Mouse (Mus musculus): ENCODE data around the gene Rcsd1. TPM values are rescaled to one million over a fixed set of nuclear protein-coding genes. Genes with fewer than 3 reads are reported as not detected.

Gene Rcsd1
- polyA plus RNA-seq, 1 experiment = 40.9 TPM

DNA sequence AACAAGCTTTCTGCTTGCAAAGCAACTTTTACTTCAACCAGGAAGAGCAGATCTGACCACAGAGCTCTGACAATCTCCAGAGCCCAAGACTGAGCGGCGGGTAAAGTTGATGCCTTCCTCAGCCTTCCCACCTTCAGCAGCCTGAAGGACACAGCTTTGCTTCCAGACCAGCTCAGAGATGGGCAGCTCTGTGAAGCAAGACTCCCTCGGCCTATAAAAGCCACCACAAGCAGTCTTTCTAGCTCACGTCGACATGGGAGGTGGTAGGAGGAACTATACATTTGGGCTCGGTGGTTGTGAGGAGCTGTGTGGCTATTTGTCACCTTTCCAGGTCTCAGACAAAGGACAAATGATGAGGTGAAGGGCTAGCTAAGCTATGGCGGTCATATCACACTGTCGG is 11.9 kb downstream of the Rcsd1 start:
- DNase-seq = no peak
- WGBS = 84% methylated on average over 8 of the region's 8 CpGs
- peaks cover 32% of the 10 kb centered on the region for H3K4me1 ChIP-seq (ENCODE audit: control insufficient read depth, insufficient read depth, low read length)

GRCm38 (mm10) chr1:165696870-165697269 is 12.7 kb downstream of the Rcsd1 start:
- H3K4me3 ChIP-seq (replicated peaks; ENCODE audit: extremely low read depth, low read depth, low read length) = no peak overlapping the region
- peaks cover 27% of the 10 kb centered on the region for H3K4me1 ChIP-seq (ENCODE audit: control insufficient read depth, insufficient read depth, low read length)
- no peak for TF ChIP-seq POLR2A (IDR thresholded peaks at IDR 0.05; ENCODE audit: borderline replicate concordance, extremely low read depth, low read depth, low read length)
- no peak for TF ChIP-seq CTCF (IDR thresholded peaks at IDR 0.05; ENCODE audit: insufficient read depth, low read length)
- DNase-seq = no peak
- 81% methylated on average over 7 of the region's 7 CpGs for WGBS

More for the DNA sequence above, 11.9 kb downstream of the Rcsd1 start:
- no peak overlapping the region for H3K4me3 ChIP-seq (replicated peaks; ENCODE audit: extremely low read depth, low read depth, low read length)
- TF ChIP-seq CTCF (IDR thresholded peaks at IDR 0.05; ENCODE audit: insufficient read depth, low read length) (no peak), POLR2A (IDR thresholded peaks at IDR 0.05; ENCODE audit: borderline replicate concordance, extremely low read depth, low read depth, low read length) (no peak)

GRCm38 (mm10) chr1:165696040-165696439 is 13.5 kb downstream of the Rcsd1 start:
- 75% methylated on average over 5 of the region's 5 CpGs for WGBS
- H3K4me3 ChIP-seq (replicated peaks; ENCODE audit: extremely low read depth, low read depth, low read length) = no peak overlapping the region
- peaks cover 28% of the 10 kb centered on the region for H3K4me1 ChIP-seq (ENCODE audit: control insufficient read depth, insufficient read depth, low read length)
- TF ChIP-seq CTCF (IDR thresholded peaks at IDR 0.05; ENCODE audit: insufficient read depth, low read length) (no peak), POLR2A (IDR thresholded peaks at IDR 0.05; ENCODE audit: borderline replicate concordance, extremely low read depth, low read depth, low read length) (no peak)
- DNase-seq = no peak

DNA sequence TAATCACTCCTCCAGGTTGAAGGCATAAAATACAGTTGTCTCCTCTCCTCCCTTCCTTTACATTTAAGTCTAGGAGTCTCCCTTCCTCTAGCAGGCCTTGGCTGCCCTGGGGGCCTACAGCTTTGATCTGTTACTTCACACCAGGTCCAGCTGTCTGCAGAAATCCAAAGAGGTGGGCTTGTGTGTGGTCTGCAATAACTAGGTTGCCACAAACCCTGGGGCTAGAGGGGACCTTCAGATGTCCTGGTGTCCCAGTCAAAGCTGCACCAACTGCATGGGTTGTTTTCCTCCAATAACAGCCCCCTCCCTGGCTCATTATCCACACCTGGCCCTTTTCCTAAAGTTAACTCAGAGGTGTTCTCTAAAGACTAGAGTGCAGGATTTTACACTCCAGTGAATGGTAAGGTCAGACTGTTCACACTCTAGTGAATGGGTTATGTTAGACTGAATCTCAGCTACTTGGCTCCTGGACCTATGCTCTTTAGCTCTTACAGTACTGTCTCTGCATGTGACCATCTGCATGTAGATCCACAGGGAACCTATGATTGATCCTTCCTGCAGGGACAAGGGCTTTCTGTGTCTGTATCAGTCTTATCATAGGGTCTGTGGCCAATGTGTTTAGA is 14.1 kb downstream of the Rcsd1 start:
- peaks cover 30% of the 10 kb centered on the region for H3K4me1 ChIP-seq (ENCODE audit: control insufficient read depth, insufficient read depth, low read length)
- no peak for DNase-seq
- TF ChIP-seq POLR2A (IDR thresholded peaks at IDR 0.05; ENCODE audit: borderline replicate concordance, extremely low read depth, low read depth, low read length) = no peak
- no peak for TF ChIP-seq CTCF (IDR thresholded peaks at IDR 0.05; ENCODE audit: insufficient read depth, low read length)

GRCm38 (mm10) chr1:165693856-165694255 is 15.7 kb downstream of the Rcsd1 start:
- 48% methylated on average over 7 of the region's 7 CpGs for WGBS
- peaks cover 27% of the 10 kb centered on the region for H3K4me1 ChIP-seq (ENCODE audit: control insufficient read depth, insufficient read depth, low read length)
- no peak overlapping the region for H3K4me3 ChIP-seq (replicated peaks; ENCODE audit: extremely low read depth, low read depth, low read length)
- DNase-seq = no peak
- TF ChIP-seq POLR2A (IDR thresholded peaks at IDR 0.05; ENCODE audit: borderline replicate concordance, extremely low read depth, low read depth, low read length) (no peak), CTCF (IDR thresholded peaks at IDR 0.05; ENCODE audit: insufficient read depth, low read length) (no peak)

More for the DNA sequence above, 14.1 kb downstream of the Rcsd1 start:
- H3K4me3 ChIP-seq (replicated peaks; ENCODE audit: extremely low read depth, low read depth, low read length) = no peak overlapping the region

DNA sequence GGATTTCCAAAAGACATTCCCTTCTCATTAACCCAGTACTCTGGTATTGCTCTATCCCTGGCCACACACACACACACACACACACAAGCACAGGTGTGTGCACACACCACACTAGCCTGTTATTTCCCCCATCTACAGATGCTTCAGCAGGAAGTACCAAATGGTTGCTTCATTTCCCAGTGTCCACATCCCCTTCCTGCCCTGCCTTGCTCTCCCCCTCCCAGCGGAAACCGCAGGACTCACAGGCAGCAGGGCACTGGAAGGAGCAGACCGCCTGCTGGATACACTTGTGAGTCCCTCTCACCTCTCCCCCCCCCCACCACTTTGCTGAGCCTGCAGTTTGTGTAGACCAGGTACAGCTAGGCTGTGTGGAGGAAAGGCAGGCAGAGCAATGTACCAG is 18.0 kb downstream of the Rcsd1 start:
- DNase-seq = no peak
- TF ChIP-seq CTCF (IDR thresholded peaks at IDR 0.05; ENCODE audit: insufficient read depth, low read length) (no peak), POLR2A (IDR thresholded peaks at IDR 0.05; ENCODE audit: borderline replicate concordance, extremely low read depth, low read depth, low read length) (no peak)
- WGBS = 12% methylated on average over 3 of the region's 3 CpGs
- H3K4me3 ChIP-seq (replicated peaks; ENCODE audit: extremely low read depth, low read depth, low read length) = no peak overlapping the region
- peaks cover 34% of the 10 kb centered on the region for H3K4me1 ChIP-seq (ENCODE audit: control insufficient read depth, insufficient read depth, low read length)

DNA sequence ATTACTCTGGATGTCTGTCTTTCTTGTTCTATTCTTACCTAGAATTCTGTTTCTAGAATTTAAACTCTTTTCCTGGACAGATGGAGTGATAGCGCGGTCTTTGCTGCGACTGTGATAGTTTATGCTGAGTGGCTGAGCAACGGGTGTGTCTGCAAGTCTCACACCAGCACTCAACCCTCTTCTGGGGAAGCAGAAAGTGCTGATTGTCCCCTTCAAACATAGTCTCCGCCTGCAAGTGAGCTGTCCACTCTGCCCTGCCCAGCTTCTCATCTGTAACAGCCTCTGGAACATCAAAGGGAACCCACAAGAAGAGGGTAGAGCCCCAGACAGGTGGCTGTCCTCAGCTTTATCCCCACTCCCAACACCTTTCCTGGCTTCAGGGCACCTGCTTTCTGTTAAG is 19.7 kb downstream of the Rcsd1 start:
- 43% methylated on average over 5 of the region's 5 CpGs for WGBS
- DNase-seq = no peak
- no peak for TF ChIP-seq POLR2A (IDR thresholded peaks at IDR 0.05; ENCODE audit: borderline replicate concordance, extremely low read depth, low read depth, low read length)
- TF ChIP-seq CTCF (IDR thresholded peaks at IDR 0.05; ENCODE audit: insufficient read depth, low read length) = no peak
- H3K4me1 ChIP-seq (ENCODE audit: control insufficient read depth, insufficient read depth, low read length) = peaks cover 43% of the 10 kb centered on the region
- H3K4me3 ChIP-seq (replicated peaks; ENCODE audit: extremely low read depth, low read depth, low read length) = no peak overlapping the region

GRCm38 (mm10) chr1:165687861-165688260 is 21.7 kb downstream of the Rcsd1 start:
- peaks cover 41% of the 10 kb centered on the region for H3K4me1 ChIP-seq (ENCODE audit: control insufficient read depth, insufficient read depth, low read length)
- no peak for TF ChIP-seq CTCF (IDR thresholded peaks at IDR 0.05; ENCODE audit: insufficient read depth, low read length)
- TF ChIP-seq POLR2A (IDR thresholded peaks at IDR 0.05; ENCODE audit: borderline replicate concordance, extremely low read depth, low read depth, low read length) = no peak
- DNase-seq = no peak
- WGBS = 82% methylated on average over 2 of the region's 2 CpGs
- no peak overlapping the region for H3K4me3 ChIP-seq (replicated peaks; ENCODE audit: extremely low read depth, low read depth, low read length)

DNA sequence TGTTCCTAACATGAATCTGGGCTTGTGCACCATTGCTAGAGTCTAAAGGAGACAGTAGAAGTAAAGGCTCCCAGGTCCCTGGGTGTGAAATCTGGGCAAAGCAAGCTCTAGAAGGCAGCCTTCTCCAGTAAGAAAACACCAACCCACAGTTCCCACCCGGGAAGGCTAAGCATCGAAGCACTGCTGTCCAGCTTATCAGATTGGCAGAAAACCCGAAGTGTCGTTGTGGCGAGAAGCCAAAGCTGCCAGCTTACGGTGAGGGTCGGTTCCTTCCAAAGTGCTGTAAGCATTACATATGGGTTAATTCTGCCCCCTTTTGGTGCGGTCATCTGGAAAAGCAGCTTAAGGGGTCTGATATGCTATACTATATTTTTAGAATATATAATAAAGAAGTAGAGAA is 22.6 kb downstream of the Rcsd1 start:
- no peak for TF ChIP-seq POLR2A (IDR thresholded peaks at IDR 0.05; ENCODE audit: borderline replicate concordance, extremely low read depth, low read depth, low read length)
- no peak for TF ChIP-seq CTCF (IDR thresholded peaks at IDR 0.05; ENCODE audit: insufficient read depth, low read length)
- DNase-seq = no peak
- H3K4me3 ChIP-seq (replicated peaks; ENCODE audit: extremely low read depth, low read depth, low read length) = no peak overlapping the region
- WGBS = 16% methylated on average over 8 of the region's 8 CpGs
- H3K4me1 ChIP-seq (ENCODE audit: control insufficient read depth, insufficient read depth, low read length) = peaks cover 40% of the 10 kb centered on the region

GRCm38 (mm10) chr1:165686349-165686748 is 23.2 kb downstream of the Rcsd1 start:
- no peak overlapping the region for H3K4me3 ChIP-seq (replicated peaks; ENCODE audit: extremely low read depth, low read depth, low read length)
- H3K4me1 ChIP-seq (ENCODE audit: control insufficient read depth, insufficient read depth, low read length) = peaks cover 39% of the 10 kb centered on the region
- no peak for DNase-seq
- TF ChIP-seq CTCF (IDR thresholded peaks at IDR 0.05; ENCODE audit: insufficient read depth, low read length) = no peak
- no peak for TF ChIP-seq POLR2A (IDR thresholded peaks at IDR 0.05; ENCODE audit: borderline replicate concordance, extremely low read depth, low read depth, low read length)
- WGBS = 47% methylated on average over 6 of the region's 6 CpGs

Measured in lung, adult 2 months (tissue).